Mouse (Mus musculus) liver, postnatal 0 days (tissue): ENCODE results near the gene Slc35a3. TPM values are rescaled to one million over a fixed set of nuclear protein-coding genes. Genes with fewer than 3 reads are reported as not detected.
A peak's percentile ranks its signal among the peaks of the same experiment; 100 is the strongest.

Experiments
- ATAC-seq: fragments of 200-750 bp; cut with Nextera tagmentation; 2 replicates; pipeline ENCODE4 v1.8.0; 2017; ENCODE audit warnings: mild to moderate bottlenecking, moderate library complexity
- DNase-seq: peaks from one replicate; pipeline ENCODE4 v3.0.0-alpha.2; 2016
- H3K27ac ChIP-seq: fragments of 300-500 bp; sonication (generic); 2 replicates; pipeline ENCODE4 v1.5.1; 2014; ENCODE audit warnings: antibody characterized with exemption, moderate library complexity, mild to moderate bottlenecking, low read depth
- H3K27me3 ChIP-seq: fragments of 300-500 bp; sonication (generic); 2 replicates; pipeline ENCODE4 v1.6.1; 2014; ENCODE audit warnings: low read length, control low read depth, mixed read lengths; ENCODE audit not compliant: insufficient read depth
- H3K36me3 ChIP-seq: fragments of 300-500 bp; sonication (generic); replicated peaks from 2 replicates; pipeline ENCODE4 v1.6.1; 2014; ENCODE audit warnings: mild to moderate bottlenecking, control low read depth, low read length, moderate library complexity, mixed read lengths; ENCODE audit not compliant: insufficient read depth
- H3K4me1 ChIP-seq: fragments of 300-500 bp; sonication (generic); 2 replicates; pipeline ENCODE4 v1.6.1; 2014; ENCODE audit warnings: antibody characterized with exemption, mild to moderate bottlenecking, control low read depth; ENCODE audit not compliant: insufficient read depth
- H3K4me2 ChIP-seq: fragments of 300-500 bp; sonication (generic); 2 replicates; pipeline ENCODE4 v1.6.1; 2014; ENCODE audit warnings: low read depth, mild to moderate bottlenecking, low read length, moderate library complexity, mixed read lengths
- H3K4me3 ChIP-seq: fragments of 300-500 bp; sonication (generic); 2 replicates; pipeline ENCODE4 v1.5.1; 2014; ENCODE audit warnings: low read depth, low read length
- H3K9ac ChIP-seq: fragments of 300-500 bp; sonication (generic); replicated peaks from 2 replicates; pipeline ENCODE4 v1.6.1; 2014; ENCODE audit warnings: mild to moderate bottlenecking, moderate library complexity
- H3K9me3 ChIP-seq: fragments of 300-500 bp; sonication (generic); 2 replicates; pipeline ENCODE4 v1.6.1; 2016; ENCODE audit warnings: mild to moderate bottlenecking, control low read depth, low read length, mixed read lengths
- CTCF ChIP-seq: sonication (generic); IDR thresholded peaks from 2 replicates; pipeline ENCODE4 v1.5.1; 2016; ENCODE audit warnings: antibody characterized with exemption, low read depth
- EP300 ChIP-seq: IDR thresholded peaks from 2 replicates; pipeline ENCODE4 v1.6.1; 2016; ENCODE audit warnings: antibody characterized with exemption, low read depth, mild to moderate bottlenecking
- WGBS: fragments of 180-500 bp; shearing (Covaris S2); extraction: QIAGEN DNeasy Blood & Tissue Kit; methylation state at CpG from one replicate; pipeline ENCODE4 v1.1.7; 2014; ENCODE audit not compliant: insufficient replicate concordance; 5-methylcytosine and 5-hydroxymethylcytosine counted together
- polyA plus RNA-seq: library from polyadenylated mRNA; unstranded; fragments of >200 nt; fragmentation: Nextera tagmentation; extraction: Ambion mirVana; gene quantifications from 2 replicates; pipeline ENCODE4 v1.2.1, GENCODE M21; 2015

Slc35a3 gene
- polyA plus RNA-seq, 1 experiment from 2014 or later = 7.5 TPM

- no peak for DNase-seq
- no peak for TF ChIP-seq CTCF
- TF ChIP-seq EP300 = no peak
Observed at GRCm38 (mm10) chr3:116648805-116649204, 63.8 kb downstream of the Slc35a3 start.

GRCm38 (mm10) chr3:116646387-116646786, 66.2 kb downstream of the Slc35a3 start:
- TF ChIP-seq CTCF = no peak
- TF ChIP-seq EP300 = no peak
- no peaks in the 10 kb centered on the region for H3K27me3 ChIP-seq
- H3K9me3 ChIP-seq = no peaks in the 10 kb centered on the region
- no peak for DNase-seq
- peaks cover 60% of the 10 kb centered on the region for H3K36me3 ChIP-seq
- H3K4me3 ChIP-seq = no peak overlapping the region
- H3K4me2 ChIP-seq = no peak overlapping the region
- ATAC-seq = peak; percentile 62
- WGBS = 69% methylated on average over 1 of the region's 1 CpGs
- H3K27ac ChIP-seq = peak overlapping the region; percentile 59
- H3K9ac ChIP-seq = no peak overlapping the region
- peaks cover 2% of the 10 kb centered on the region; the same call in 1 of the 2 replicates for H3K4me1 ChIP-seq

More at GRCm38 (mm10) chr3:116648805-116649204, 63.8 kb downstream of the Slc35a3 start:
- H3K36me3 ChIP-seq = peaks cover 39% of the 10 kb centered on the region
- no peak overlapping the region for H3K4me3 ChIP-seq
- H3K4me1 ChIP-seq = peaks cover 4% of the 10 kb centered on the region; the same call in 1 of the 2 replicates
- H3K9me3 ChIP-seq = no peaks in the 10 kb centered on the region
- no peak overlapping the region for H3K4me2 ChIP-seq
- 76% methylated on average over 7 of the region's 7 CpGs for WGBS
- no peak for ATAC-seq
- no peak overlapping the region for H3K9ac ChIP-seq
- no peaks in the 10 kb centered on the region for H3K27me3 ChIP-seq
- peak overlapping the region; percentile 55 for H3K27ac ChIP-seq

GRCm38 (mm10) chr3:116642373-116642772, 70.3 kb downstream of the Slc35a3 start:
- peaks cover 8% of the 10 kb centered on the region for H3K4me1 ChIP-seq
- 73% methylated on average over 2 of the region's 2 CpGs for WGBS
- H3K9me3 ChIP-seq = no peaks in the 10 kb centered on the region
- no peak overlapping the region for H3K4me3 ChIP-seq
- ATAC-seq = no peak
- no peaks in the 10 kb centered on the region for H3K27me3 ChIP-seq
- H3K27ac ChIP-seq = no peak overlapping the region
- peaks cover 77% of the 10 kb centered on the region for H3K36me3 ChIP-seq
- no peak for TF ChIP-seq EP300
- TF ChIP-seq CTCF = no peak
- no peak for DNase-seq
- no peak overlapping the region for H3K4me2 ChIP-seq
- no peak overlapping the region for H3K9ac ChIP-seq

- TF ChIP-seq EP300 (no peak), CTCF (no peak)
- Histone ChIP-seq H3K9ac (no peak overlapping the region), H3K36me3 (peaks cover 77% of the 10 kb centered on the region), H3K4me3 (no peak overlapping the region), H3K27me3 (no peaks in the 10 kb centered on the region), H3K27ac (no peak overlapping the region), H3K4me2 (no peak overlapping the region), H3K9me3 (no peaks in the 10 kb centered on the region), H3K4me1 (peaks cover 8% of the 10 kb centered on the region)
- WGBS = 83% methylated on average over 6 of the region's 6 CpGs
- DNase-seq (no peak), ATAC-seq (no peak)
Observed at GRCm38 (mm10) chr3:116641811-116642371, 70.7 kb downstream of the Slc35a3 start.

- Histone ChIP-seq H3K4me3 (no peak overlapping the region), H3K36me3 (peaks cover 77% of the 10 kb centered on the region), H3K4me2 (no peak overlapping the region), H3K9ac (no peak overlapping the region), H3K27ac (0 out of 2 replicates have a peak overlapping the region, but pooled peaks have one; percentile 7), H3K27me3 (no peaks in the 10 kb centered on the region), H3K4me1 (peaks cover 8% of the 10 kb centered on the region), H3K9me3 (no peaks in the 10 kb centered on the region)
- TF ChIP-seq CTCF (no peak), EP300 (no peak)
- no peak for DNase-seq
- ATAC-seq = peak; percentile 72
- WGBS = 47% methylated on average over 1 of the region's 1 CpGs
Observed at GRCm38 (mm10) chr3:116640024-116640423, 72.6 kb downstream of the Slc35a3 start.

- Histone ChIP-seq H3K4me3 (no peak overlapping the region), H3K9ac (no peak overlapping the region), H3K4me2 (no peak overlapping the region), H3K36me3 (peaks cover 83% of the 10 kb centered on the region), H3K4me1 (peaks cover 8% of the 10 kb centered on the region), H3K27me3 (no peaks in the 10 kb centered on the region), H3K9me3 (no peaks in the 10 kb centered on the region), H3K27ac (no peak overlapping the region)
- TF ChIP-seq CTCF (no peak), EP300 (no peak)
- no peak for DNase-seq
- WGBS = 88% methylated on average over 7 of the region's 7 CpGs
- ATAC-seq = no peak
Observed at GRCm38 (mm10) chr3:116638572-116638971, 74.1 kb downstream of the Slc35a3 start.
